Mouse (Mus musculus): ENCODE measurements around the gene Sv2a. TPM values are rescaled to one million over a fixed set of nuclear protein-coding genes. Genes with fewer than 3 reads are reported as not detected.
A peak's percentile ranks its signal among the peaks of the same experiment; 100 is the strongest.

Sv2a gene
- polyA plus RNA-seq, 1 experiment, result 4.4 TPM

- 99% methylated on average over 5 of the region's 5 CpGs for WGBS
- H3K36me3 ChIP-seq (ENCODE audit: control insufficient read depth, insufficient read depth, low read length), result peaks cover 23% of the 10 kb centered on the region
- H3K4me1 ChIP-seq (replicated peaks; ENCODE audit: control insufficient read depth, insufficient read depth, low read length), result no peaks in the 10 kb centered on the region
- TF ChIP-seq CTCF (IDR thresholded peaks at IDR 0.05; ENCODE audit: borderline replicate concordance, control insufficient read depth, extremely low read depth, insufficient read depth, low read length, poor library complexity), result no peak
- no peak overlapping the region for H3K4me3 ChIP-seq (ENCODE audit: control insufficient read depth, insufficient read depth, low read length)
- H3K27me3 ChIP-seq (ENCODE audit: control insufficient read depth, insufficient read depth, low read length), result no peaks in the 10 kb centered on the region
- no peak overlapping the region for H3K27ac ChIP-seq (ENCODE audit: control insufficient read depth, insufficient read depth, low read length)
- DNase-seq, result no peak
Measured at GRCm38 (mm10) chr3:96152611-96153010, 28.3 kb upstream of the Sv2a start.

- Histone ChIP-seq H3K27me3 (ENCODE audit: control insufficient read depth, insufficient read depth, low read length) (no peaks in the 10 kb centered on the region), H3K4me3 (ENCODE audit: control insufficient read depth, insufficient read depth, low read length) (no peak overlapping the region), H3K36me3 (ENCODE audit: control insufficient read depth, insufficient read depth, low read length) (peaks cover 23% of the 10 kb centered on the region), H3K27ac (ENCODE audit: control insufficient read depth, insufficient read depth, low read length) (no peak overlapping the region), H3K4me1 (replicated peaks; ENCODE audit: control insufficient read depth, insufficient read depth, low read length) (no peaks in the 10 kb centered on the region)
- TF ChIP-seq POLR2A (IDR thresholded peaks at IDR 0.05; ENCODE audit: control insufficient read depth, extremely low read depth, insufficient read depth, low read length, poor library complexity), result no peak
- TF ChIP-seq CTCF (IDR thresholded peaks at IDR 0.05; ENCODE audit: borderline replicate concordance, control insufficient read depth, extremely low read depth, insufficient read depth, low read length, poor library complexity), result no peak
- no peak for DNase-seq
- 93% methylated on average over 8 of the region's 8 CpGs for WGBS
Measured at GRCm38 (mm10) chr3:96155501-96155900, 25.4 kb upstream of the Sv2a start.

GRCm38 (mm10) chr3:96159820-96160219, 21.1 kb upstream of the Sv2a start:
- no peak overlapping the region for H3K4me3 ChIP-seq (ENCODE audit: control insufficient read depth, insufficient read depth, low read length)
- no peak for DNase-seq
- H3K36me3 ChIP-seq (ENCODE audit: control insufficient read depth, insufficient read depth, low read length), result peaks cover 8% of the 10 kb centered on the region
- H3K27me3 ChIP-seq (ENCODE audit: control insufficient read depth, insufficient read depth, low read length), result peaks cover 7% of the 10 kb centered on the region; the same call in 1 of the 2 replicates
- TF ChIP-seq POLR2A (IDR thresholded peaks at IDR 0.05; ENCODE audit: control insufficient read depth, extremely low read depth, insufficient read depth, low read length, poor library complexity) (no peak), CTCF (IDR thresholded peaks at IDR 0.05; ENCODE audit: borderline replicate concordance, control insufficient read depth, extremely low read depth, insufficient read depth, low read length, poor library complexity) (no peak)
- 76% methylated on average over 4 of the region's 4 CpGs for WGBS
- peaks cover 10% of the 10 kb centered on the region for H3K4me1 ChIP-seq (replicated peaks; ENCODE audit: control insufficient read depth, insufficient read depth, low read length)
- H3K27ac ChIP-seq (ENCODE audit: control insufficient read depth, insufficient read depth, low read length), result no peak overlapping the region

- H3K4me1 ChIP-seq (replicated peaks; ENCODE audit: control insufficient read depth, insufficient read depth, low read length), result peaks cover 10% of the 10 kb centered on the region
- 63% methylated on average over 4 of the region's 4 CpGs for WGBS
- peaks cover 7% of the 10 kb centered on the region; the same call in 1 of the 2 replicates for H3K27me3 ChIP-seq (ENCODE audit: control insufficient read depth, insufficient read depth, low read length)
- no peak overlapping the region for H3K4me3 ChIP-seq (ENCODE audit: control insufficient read depth, insufficient read depth, low read length)
- no peak for TF ChIP-seq CTCF (IDR thresholded peaks at IDR 0.05; ENCODE audit: borderline replicate concordance, control insufficient read depth, extremely low read depth, insufficient read depth, low read length, poor library complexity)
- TF ChIP-seq POLR2A (IDR thresholded peaks at IDR 0.05; ENCODE audit: control insufficient read depth, extremely low read depth, insufficient read depth, low read length, poor library complexity), result no peak
- peaks cover 5% of the 10 kb centered on the region; the same call in 1 of the 2 replicates for H3K36me3 ChIP-seq (ENCODE audit: control insufficient read depth, insufficient read depth, low read length)
- no peak overlapping the region for H3K27ac ChIP-seq (ENCODE audit: control insufficient read depth, insufficient read depth, low read length)
- no peak for DNase-seq
Measured at GRCm38 (mm10) chr3:96160222-96160802, 20.6 kb upstream of the Sv2a start.

GRCm38 (mm10) chr3:96160803-96161516, 20.0 kb upstream of the Sv2a start:
- no peak for DNase-seq
- H3K27me3 ChIP-seq (ENCODE audit: control insufficient read depth, insufficient read depth, low read length), result peaks cover 7% of the 10 kb centered on the region; the same call in 1 of the 2 replicates
- TF ChIP-seq POLR2A (IDR thresholded peaks at IDR 0.05; ENCODE audit: control insufficient read depth, extremely low read depth, insufficient read depth, low read length, poor library complexity) (no peak), CTCF (IDR thresholded peaks at IDR 0.05; ENCODE audit: borderline replicate concordance, control insufficient read depth, extremely low read depth, insufficient read depth, low read length, poor library complexity) (no peak)
- H3K4me1 ChIP-seq (replicated peaks; ENCODE audit: control insufficient read depth, insufficient read depth, low read length), result peaks cover 10% of the 10 kb centered on the region
- H3K4me3 ChIP-seq (ENCODE audit: control insufficient read depth, insufficient read depth, low read length), result peak overlapping the region; percentile 27
- 9% methylated on average over 12 of the region's 12 CpGs for WGBS
- peak overlapping the region; percentile 12; the same call in 1 of the 2 replicates for H3K27ac ChIP-seq (ENCODE audit: control insufficient read depth, insufficient read depth, low read length)
- no peaks in the 10 kb centered on the region for H3K36me3 ChIP-seq (ENCODE audit: control insufficient read depth, insufficient read depth, low read length)

- WGBS, result 28% methylated on average over 16 of the region's 16 CpGs
- H3K36me3 ChIP-seq (ENCODE audit: control insufficient read depth, insufficient read depth, low read length), result no peaks in the 10 kb centered on the region
- H3K27me3 ChIP-seq (ENCODE audit: control insufficient read depth, insufficient read depth, low read length), result peaks cover 7% of the 10 kb centered on the region; the same call in 1 of the 2 replicates
- H3K4me1 ChIP-seq (replicated peaks; ENCODE audit: control insufficient read depth, insufficient read depth, low read length), result peaks cover 10% of the 10 kb centered on the region
- no peak for DNase-seq
- H3K27ac ChIP-seq (ENCODE audit: control insufficient read depth, insufficient read depth, low read length), result peak within 1 kb of the TSS; percentile 41; the same call in 1 of the 2 replicates
- H3K4me3 ChIP-seq (ENCODE audit: control insufficient read depth, insufficient read depth, low read length), result peak within 1 kb of the TSS; percentile 31
- TF ChIP-seq CTCF (IDR thresholded peaks at IDR 0.05; ENCODE audit: borderline replicate concordance, control insufficient read depth, extremely low read depth, insufficient read depth, low read length, poor library complexity) (no peak), POLR2A (IDR thresholded peaks at IDR 0.05; ENCODE audit: control insufficient read depth, extremely low read depth, insufficient read depth, low read length, poor library complexity) (no peak)
Measured at GRCm38 (mm10) chr3:96161869-96162840, 18.8 kb upstream of the Sv2a start, which contains the start of gene Mtmr11. Gene Mtmr11, plus strand, starts transcription at chr3:96162004.
